Mouse (Mus musculus) hindbrain, embryonic 16.5 days (tissue): ENCODE results near the gene Adam12. TPM values are rescaled to one million over a fixed set of nuclear protein-coding genes. Genes with fewer than 3 reads are reported as not detected.

Experiments used
- ATAC-seq: fragments of 200-750 bp; cut with Nextera tagmentation; 2 replicates; pipeline ENCODE4 v1.8.0; 2017; ENCODE audit warnings: moderate TSS enrichment, moderate library complexity
- H3K27ac ChIP-seq: fragments of 300-500 bp; sonication (generic); 2 replicates; pipeline ENCODE4 v1.5.1; 2014; ENCODE audit warnings: low read depth, mild to moderate bottlenecking, control low read depth, low read length, moderate library complexity
- H3K27me3 ChIP-seq: fragments of 300-500 bp; sonication (generic); replicated peaks from 2 replicates; pipeline ENCODE4 v1.6.1; 2014; ENCODE audit warnings: low read length; ENCODE audit not compliant: control insufficient read depth, insufficient read depth
- H3K36me3 ChIP-seq: fragments of 300-500 bp; sonication (generic); 2 replicates; pipeline ENCODE4 v1.6.1; 2014; ENCODE audit warnings: mild to moderate bottlenecking, low read length, moderate library complexity, mixed read lengths; ENCODE audit not compliant: control insufficient read depth, insufficient read depth
- H3K4me1 ChIP-seq: fragments of 300-500 bp; sonication (generic); 2 replicates; pipeline ENCODE4 v1.6.1; 2014; ENCODE audit warnings: low read depth, low read length; ENCODE audit not compliant: control insufficient read depth, insufficient read depth
- H3K4me2 ChIP-seq: fragments of 300-500 bp; sonication (generic); 2 replicates; pipeline ENCODE4 v1.6.1; 2014; ENCODE audit warnings: mild to moderate bottlenecking, low read length, control low read depth, moderate library complexity
- H3K4me3 ChIP-seq: fragments of 300-500 bp; sonication (generic); 2 replicates; pipeline ENCODE4 v1.5.1; 2014; ENCODE audit warnings: mild to moderate bottlenecking, low read length, control low read depth, moderate library complexity
- H3K9ac ChIP-seq: fragments of 300-500 bp; sonication (generic); 2 replicates; pipeline ENCODE4 v1.6.1; 2014; ENCODE audit warnings: low read depth, mild to moderate bottlenecking, control low read depth, low read length, moderate library complexity
- H3K9me3 ChIP-seq: fragments of 300-500 bp; sonication (generic); 2 replicates; pipeline ENCODE4 v1.6.1; 2014; ENCODE audit warnings: mild to moderate bottlenecking, low read length, moderate library complexity; ENCODE audit not compliant: control insufficient read depth
- WGBS: fragments of 180-500 bp; shearing (Covaris S2); extraction: QIAGEN DNeasy Blood & Tissue Kit; methylation state at CpG from one replicate; pipeline ENCODE4 v1.1.7; 2014; 5-methylcytosine and 5-hydroxymethylcytosine counted together
- polyA plus RNA-seq: library from polyadenylated mRNA; unstranded; fragments of >200 nt; fragmentation: Nextera tagmentation; extraction: Ambion mirVana; gene quantifications from 2 replicates; pipeline ENCODE4 v1.2.1, GENCODE M21; 2015

The Adam12 gene
- polyA plus RNA-seq, 1 experiment from 2014 or later = 3.3 TPM

GRCm38 (mm10) chr7:133879761-133880160, 352.2 kb downstream of the Adam12 start:
- Histone ChIP-seq H3K4me3 (no peak overlapping the region), H3K4me1 (no peaks in the 10 kb centered on the region), H3K27me3 (no peaks in the 10 kb centered on the region), H3K27ac (no peak overlapping the region), H3K36me3 (no peaks in the 10 kb centered on the region), H3K4me2 (no peak overlapping the region), H3K9me3 (no peaks in the 10 kb centered on the region), H3K9ac (no peak overlapping the region)
- ATAC-seq = no peak
- WGBS = 94% methylated on average over 8 of the region's 8 CpGs

GRCm38 (mm10) chr7:133876646-133877342, 355.2 kb downstream of the Adam12 start:
- no peak overlapping the region for H3K27ac ChIP-seq
- H3K36me3 ChIP-seq = no peaks in the 10 kb centered on the region
- H3K4me2 ChIP-seq = no peak overlapping the region
- H3K9ac ChIP-seq = no peak overlapping the region
- WGBS = 84% methylated on average over 17 of the region's 17 CpGs
- H3K27me3 ChIP-seq = no peaks in the 10 kb centered on the region
- H3K4me1 ChIP-seq = no peaks in the 10 kb centered on the region
- no peaks in the 10 kb centered on the region for H3K9me3 ChIP-seq
- no peak for ATAC-seq
- no peak overlapping the region for H3K4me3 ChIP-seq

GRCm38 (mm10) chr7:133876139-133876538, 355.8 kb downstream of the Adam12 start:
- Histone ChIP-seq H3K27me3 (no peaks in the 10 kb centered on the region), H3K4me1 (no peaks in the 10 kb centered on the region), H3K4me3 (no peak overlapping the region)

GRCm38 (mm10) chr7:133872701-133873100, 359.2 kb downstream of the Adam12 start:
- no peak overlapping the region for H3K4me2 ChIP-seq
- no peaks in the 10 kb centered on the region for H3K4me1 ChIP-seq
- H3K9ac ChIP-seq = no peak overlapping the region
- no peak for ATAC-seq
- no peak overlapping the region for H3K27ac ChIP-seq
- H3K27me3 ChIP-seq = no peaks in the 10 kb centered on the region
- H3K9me3 ChIP-seq = no peaks in the 10 kb centered on the region
- H3K4me3 ChIP-seq = no peak overlapping the region
- H3K36me3 ChIP-seq = no peaks in the 10 kb centered on the region
- WGBS = 77% methylated on average over 5 of the region's 5 CpGs

More at GRCm38 (mm10) chr7:133876139-133876538, 355.8 kb downstream of the Adam12 start:
- no peaks in the 10 kb centered on the region for H3K9me3 ChIP-seq
- H3K27ac ChIP-seq = no peak overlapping the region
- no peak for ATAC-seq
- WGBS = 72% methylated on average over 3 of the region's 3 CpGs
- H3K36me3 ChIP-seq = no peaks in the 10 kb centered on the region
- H3K9ac ChIP-seq = no peak overlapping the region
- no peak overlapping the region for H3K4me2 ChIP-seq

GRCm38 (mm10) chr7:133870265-133870664, 361.7 kb downstream of the Adam12 start:
- H3K9ac ChIP-seq = no peak overlapping the region
- H3K27me3 ChIP-seq = no peaks in the 10 kb centered on the region
- H3K27ac ChIP-seq = no peak overlapping the region
- H3K4me1 ChIP-seq = no peaks in the 10 kb centered on the region
- H3K36me3 ChIP-seq = no peaks in the 10 kb centered on the region
- WGBS = 90% methylated on average over 4 of the region's 4 CpGs
- H3K9me3 ChIP-seq = no peaks in the 10 kb centered on the region
- no peak for ATAC-seq
- H3K4me3 ChIP-seq = no peak overlapping the region
- no peak overlapping the region for H3K4me2 ChIP-seq

- H3K4me3 ChIP-seq = no peak overlapping the region
- H3K9ac ChIP-seq = no peak overlapping the region
- H3K4me1 ChIP-seq = no peaks in the 10 kb centered on the region
- H3K9me3 ChIP-seq = no peaks in the 10 kb centered on the region; the same call in 1 of the 2 replicates
- 75% methylated on average over 4 of the region's 4 CpGs for WGBS
- no peak overlapping the region for H3K27ac ChIP-seq
- H3K36me3 ChIP-seq = no peaks in the 10 kb centered on the region
- no peak for ATAC-seq
- no peaks in the 10 kb centered on the region for H3K27me3 ChIP-seq
- H3K4me2 ChIP-seq = no peak overlapping the region
Observed at GRCm38 (mm10) chr7:133863684-133864083, 368.3 kb downstream of the Adam12 start.

- H3K9me3 ChIP-seq = no peaks in the 10 kb centered on the region; the same call in 1 of the 2 replicates
- no peaks in the 10 kb centered on the region for H3K4me1 ChIP-seq
- ATAC-seq = no peak
- H3K4me2 ChIP-seq = no peak overlapping the region
- no peaks in the 10 kb centered on the region for H3K27me3 ChIP-seq
- H3K27ac ChIP-seq = no peak overlapping the region
- 85% methylated on average over 3 of the region's 3 CpGs for WGBS
- no peak overlapping the region for H3K4me3 ChIP-seq
- H3K36me3 ChIP-seq = no peaks in the 10 kb centered on the region
- H3K9ac ChIP-seq = no peak overlapping the region
Observed at GRCm38 (mm10) chr7:133863151-133863550, 368.8 kb downstream of the Adam12 start.

GRCm38 (mm10) chr7:133862723-133863122, 369.2 kb downstream of the Adam12 start:
- ATAC-seq = no peak
- H3K27me3 ChIP-seq = no peaks in the 10 kb centered on the region
- 92% methylated on average over 5 of the region's 5 CpGs for WGBS

GRCm38 (mm10) chr7:133862233-133862632, 369.7 kb downstream of the Adam12 start:
- no peak for ATAC-seq

More at GRCm38 (mm10) chr7:133862723-133863122, 369.2 kb downstream of the Adam12 start:
- no peaks in the 10 kb centered on the region; the same call in 1 of the 2 replicates for H3K9me3 ChIP-seq
- no peaks in the 10 kb centered on the region for H3K36me3 ChIP-seq
- no peaks in the 10 kb centered on the region for H3K4me1 ChIP-seq
- no peak overlapping the region for H3K4me3 ChIP-seq
- H3K9ac ChIP-seq = no peak overlapping the region
- H3K4me2 ChIP-seq = no peak overlapping the region
- no peak overlapping the region for H3K27ac ChIP-seq

More at GRCm38 (mm10) chr7:133862233-133862632, 369.7 kb downstream of the Adam12 start:
- H3K4me2 ChIP-seq = no peak overlapping the region
- no peak overlapping the region for H3K27ac ChIP-seq
- no peaks in the 10 kb centered on the region for H3K27me3 ChIP-seq
- no peak overlapping the region for H3K4me3 ChIP-seq
- H3K4me1 ChIP-seq = no peaks in the 10 kb centered on the region
- no peak overlapping the region for H3K9ac ChIP-seq
- no peaks in the 10 kb centered on the region for H3K36me3 ChIP-seq
- WGBS = 92% methylated on average over 6 of the region's 6 CpGs
- no peaks in the 10 kb centered on the region; the same call in 1 of the 2 replicates for H3K9me3 ChIP-seq
